Comparison of ENCODE assay signal across 8 mouse cellular contexts in genomic region chr14:79916960-79917848, GRCm38 (mm10).
DNase-seq lines count a peak whose midpoint lies in the region; ATAC-seq lines count a peak whose summit lies in the region.
"Had no signal": no experiment of that assay in that cellular context is flagged by ENCODE, and none has a peak within 500 bp of the region (broad histone marks: within the 10 kb centered on the region; RNA-seq: fewer than 3 reads in every experiment).

No protein-coding gene starts in this region.

- ATAC-seq in kidney, embryonic 14.5 days (ENCODE audit: low FRiP score, low TSS enrichment): no peak
- ATAC-seq in forebrain, embryonic 16.5 days: peak; percentile 89

- H3K27ac ChIP-seq in kidney, embryonic 14.5 days (ENCODE audit: low read depth, low read length): no peak overlapping the region
- H3K27ac ChIP-seq in forebrain, embryonic 16.5 days (ENCODE audit: low read length): peak overlapping the region; percentile 89
- H3K27ac ChIP-seq: liver, embryonic 15.5 days had no signal

- no peak overlapping the region for H3K9ac ChIP-seq in kidney, embryonic 14.5 days (ENCODE audit: low read depth, low read length)
- H3K9ac ChIP-seq in forebrain, embryonic 16.5 days (replicated peaks; ENCODE audit: low read depth, low read length): no peak overlapping the region
- H3K9ac ChIP-seq: liver, embryonic 15.5 days had no signal

- no peak overlapping the region for H3K4me3 ChIP-seq in kidney, embryonic 14.5 days (ENCODE audit: low read length)
- H3K4me3 ChIP-seq in forebrain, embryonic 16.5 days (replicated peaks; ENCODE audit: low read length): no peak overlapping the region
- H3K4me3 ChIP-seq: liver, embryonic 15.5 days had no signal

- no peaks in the 10 kb centered on the region; the same call in 1 of the 2 replicates for H3K4me1 ChIP-seq in kidney, embryonic 14.5 days (ENCODE audit: control insufficient read depth, insufficient read depth, low read length)
- H3K4me1 ChIP-seq in forebrain, embryonic 16.5 days (replicated peaks; ENCODE audit: control insufficient read depth, insufficient read depth, low read length): peaks cover 20% of the 10 kb centered on the region
- H3K4me1 ChIP-seq: liver, embryonic 15.5 days had no signal

- WGBS in kidney, embryonic 14.5 days: 52% methylated on average over 9 of the region's 9 CpGs
- 54% methylated on average over 9 of the region's 9 CpGs for WGBS in forebrain, embryonic 16.5 days

- H3K4me2 ChIP-seq in kidney, embryonic 14.5 days (replicated peaks; ENCODE audit: low read depth, low read length): no peak overlapping the region
- H3K4me2 ChIP-seq in forebrain, embryonic 16.5 days (ENCODE audit: low read length): no peak overlapping the region
- H3K4me2 ChIP-seq: liver, embryonic 15.5 days had no signal

- H3K36me3 ChIP-seq in kidney, embryonic 14.5 days (ENCODE audit: control insufficient read depth, insufficient read depth, low read length): no peaks in the 10 kb centered on the region
- no peaks in the 10 kb centered on the region for H3K36me3 ChIP-seq in forebrain, embryonic 16.5 days (ENCODE audit: control insufficient read depth, insufficient read depth)
- H3K36me3 ChIP-seq: liver, embryonic 15.5 days had no signal

- H3K9me3 ChIP-seq in kidney, embryonic 14.5 days (ENCODE audit: control insufficient read depth, low read length): no peaks in the 10 kb centered on the region
- no peaks in the 10 kb centered on the region for H3K9me3 ChIP-seq in forebrain, embryonic 16.5 days (ENCODE audit: control insufficient read depth, low read length)
- H3K9me3 ChIP-seq: liver, embryonic 15.5 days had no signal

- DNase-seq in kidney, adult 11 months: peak; percentile 72
- DNase-seq in kidney, adult 8-10 months: peak; percentile 64 to 88
- peak; percentile 13 to 14 for DNase-seq in right cerebral cortex, adult 2 months (ENCODE audit: low spot score in 2 of 2)
- no peak for DNase-seq in spleen, postnatal 4 days (ENCODE audit: low spot score in 2 of 2)
- no peak for DNase-seq in urinary bladder, postnatal 25 days (ENCODE audit: low spot score)

- no peaks in the 10 kb centered on the region for H3K27me3 ChIP-seq in kidney, embryonic 14.5 days (ENCODE audit: control insufficient read depth, insufficient read depth, low read length)
- H3K27me3 ChIP-seq in forebrain, embryonic 16.5 days (replicated peaks; ENCODE audit: control insufficient read depth, insufficient read depth, low read length): no peaks in the 10 kb centered on the region
- H3K27me3 ChIP-seq: liver, embryonic 15.5 days had no signal

Comparison
In these comparisons a context has a peak if more than half of its experiments do, and no peak if none do; other contexts are left out.
1. DNase-seq: peak in kidney, adult 11 months (single experiment), kidney, adult 8-10 months (2 of 2) and right cerebral cortex, adult 2 months (2 of 2); none in spleen, postnatal 4 days (0 of 2) and urinary bladder, postnatal 25 days (single experiment).